Mouse (Mus musculus) effector memory CD4-positive, alpha-beta T cell, adult 5 months (primary cell): ENCODE data around the gene Drd3. TPM values are rescaled to one million over a fixed set of nuclear protein-coding genes. Genes with fewer than 3 reads are reported as not detected.

Experiments
- polyA plus RNA-seq: library from polyadenylated mRNA; unstranded; fragments of 100-300 nt; shearing (Covaris generic); gene quantifications from one replicate; pipeline ENCODE4 v1.2.1, GENCODE M21; 2017

Drd3 gene
- not detected for polyA plus RNA-seq

DNA sequence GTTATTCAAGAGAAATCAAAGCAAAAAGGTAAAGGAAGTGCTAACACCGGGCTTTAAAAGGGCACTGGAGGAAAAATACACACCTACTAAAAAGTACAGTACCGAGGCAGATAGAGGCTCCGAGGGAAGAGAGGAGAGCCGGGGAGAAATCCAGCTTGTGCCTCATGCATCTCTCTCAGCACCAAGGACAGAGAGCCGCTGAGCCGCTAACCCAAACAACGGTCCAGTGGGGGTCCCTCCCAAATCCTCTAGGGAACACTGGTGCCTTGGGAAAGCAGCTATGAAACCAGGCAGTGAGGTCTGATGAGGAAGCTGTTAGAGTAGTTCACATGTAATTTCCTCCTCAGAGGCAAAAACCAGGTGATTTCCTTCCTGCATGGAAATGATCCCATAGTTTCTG lies at the start of gene Drd3:
Gene Drd3, plus strand, starts transcription at position 276 of the 400 bp plus-strand sequence.

Other genes with a start within 250 kb of the Drd3 start
- gene Tigit, start 89.9 kb upstream of the Drd3 start, polyA plus RNA-seq: 148 TPM
- 8.0 TPM for gene Ccdc191, start 135.8 kb downstream of the Drd3 start, polyA plus RNA-seq
- gene Qtrt2, start 172.8 kb downstream of the Drd3 start, polyA plus RNA-seq: 28.9 TPM
- gene Zdhhc23, start 225.8 kb downstream of the Drd3 start, polyA plus RNA-seq: 12.6 TPM